Mouse (Mus musculus) left cerebral cortex, adult 2 months (tissue): ENCODE data around the gene Crtc3. TPM values are rescaled to one million over a fixed set of nuclear protein-coding genes. Genes with fewer than 3 reads are reported as not detected.
A peak's percentile ranks its signal among the peaks of the same experiment; 100 is the strongest.

Experiments used
- DNase-seq, 2 experiments: peaks; one replicate each; pipeline ENCODE4 v3.0.0; 2021 to 2022; ENCODE audit warnings: low spot score in 2 of 2, mixed read lengths in 1 of 2; ENCODE audit errors: extremely low spot score in 1 of 2
- H3K27ac ChIP-seq: fragments of 200-600 bp; 2 replicates; pipeline ENCODE4 v1.8.1; 2022
- H3K4me3 ChIP-seq: fragments of 200-600 bp; 2 replicates; pipeline ENCODE4 v1.8.1; 2022
- CTCF ChIP-seq: fragments of 200-600 bp; IDR thresholded peaks from 2 replicates; pipeline ENCODE4 v1.8.1; 2022; ENCODE audit warnings: antibody characterized with exemption, mild to moderate bottlenecking, moderate library complexity
- intact Hi-C: fragments of 180-260 bp; cut with DNase I; formaldehyde crosslinking; loops from one replicate; pipeline ENCODE4 v1.15.1; 2025
- total RNA-seq, 2 experiments: library from RNA; stranded (reverse); gene quantifications; 2 replicates each; pipeline ENCODE4 v1.2.3; 2021

The Crtc3 gene
- total RNA-seq, 2 experiments from 2014 or later: 14.9 to 16.5 TPM

- intact Hi-C loops: no loop called here
These were observed 76.4 kb downstream of the Crtc3 start for GRCm38 (mm10) chr7:80612191-80612787.

GRCm38 (mm10) chr7:80611646-80612045, 77.0 kb downstream of the Crtc3 start:
- DNase-seq: no peak
- intact Hi-C loops: no loop called here
- Histone ChIP-seq H3K27ac (no peak overlapping the region), H3K4me3 (no peak overlapping the region)
- no peak for TF ChIP-seq CTCF

More at GRCm38 (mm10) chr7:80612191-80612787, 76.4 kb downstream of the Crtc3 start:
- no peak for TF ChIP-seq CTCF
- H3K27ac ChIP-seq: no peak overlapping the region
- no peak overlapping the region for H3K4me3 ChIP-seq
- DNase-seq: no peak

- no peak for DNase-seq
- no peak overlapping the region for H3K4me3 ChIP-seq
- intact Hi-C loops: no loop called here
- no peak overlapping the region for H3K27ac ChIP-seq
- no peak for TF ChIP-seq CTCF
These were observed 81.2 kb downstream of the Crtc3 start for GRCm38 (mm10) chr7:80607503-80607902.

- H3K27ac ChIP-seq: no peak overlapping the region
- intact Hi-C loops: no loop called here
- no peak for DNase-seq
These were observed 82.2 kb downstream of the Crtc3 start for GRCm38 (mm10) chr7:80606435-80606834.

GRCm38 (mm10) chr7:80605557-80605930, 83.1 kb downstream of the Crtc3 start:
- TF ChIP-seq CTCF: no peak
- Histone ChIP-seq H3K4me3 (no peak overlapping the region), H3K27ac (no peak overlapping the region)
- no peak for DNase-seq
- intact Hi-C loops: no loop called here

More at GRCm38 (mm10) chr7:80606435-80606834, 82.2 kb downstream of the Crtc3 start:
- TF ChIP-seq CTCF: no peak; the same call in 1 of the 2 replicates
- no peak overlapping the region for H3K4me3 ChIP-seq

- no peak for DNase-seq
- intact Hi-C loops: loop anchor here (5.0 kb wide), 1 partner anchor 82 kb away; the partner anchor contains the start of gene Crtc3
- TF ChIP-seq CTCF: no peak
- Histone ChIP-seq H3K27ac (no peak overlapping the region), H3K4me3 (no peak overlapping the region)
These were observed 83.6 kb downstream of the Crtc3 start for GRCm38 (mm10) chr7:80604908-80605556.

GRCm38 (mm10) chr7:80602574-80602973, 86.1 kb downstream of the Crtc3 start:
- no peak for TF ChIP-seq CTCF
- Histone ChIP-seq H3K4me3 (no peak overlapping the region), H3K27ac (no peak overlapping the region)
- DNase-seq: peak in 1 of 2 experiments; percentile 37
- intact Hi-C loops: loop anchor here (5.0 kb wide), 1 partner anchor 85 kb away; the partner anchor contains the start of gene Crtc3

GRCm38 (mm10) chr7:80598436-80598985, 90.2 kb downstream of the Crtc3 start:
- H3K27ac ChIP-seq: no peak overlapping the region
- TF ChIP-seq CTCF: no peak
- no peak overlapping the region for H3K4me3 ChIP-seq
- DNase-seq: no peak
- intact Hi-C loops: no loop called here

GRCm38 (mm10) chr7:80597900-80598299, 90.8 kb downstream of the Crtc3 start:
- no peak for TF ChIP-seq CTCF
- H3K27ac ChIP-seq: no peak overlapping the region
- intact Hi-C loops: no loop called here

GRCm38 (mm10) chr7:80589054-80589746, 99.5 kb downstream of the Crtc3 start:
- TF ChIP-seq CTCF: no peak
- Histone ChIP-seq H3K4me3 (no peak overlapping the region), H3K27ac (no peak overlapping the region)
- intact Hi-C loops: loop anchor here (10.0 kb wide), 1 partner anchor 454 kb away; no protein-coding TSS in a partner anchor
- DNase-seq: no peak

More at GRCm38 (mm10) chr7:80597900-80598299, 90.8 kb downstream of the Crtc3 start:
- DNase-seq: no peak
- no peak overlapping the region for H3K4me3 ChIP-seq

GRCm38 (mm10) chr7:80587684-80588083, 101.0 kb downstream of the Crtc3 start:
- H3K27ac ChIP-seq: no peak overlapping the region
- no peak overlapping the region for H3K4me3 ChIP-seq
- intact Hi-C loops: loop anchor here (10.0 kb wide), 1 partner anchor 453 kb away; no protein-coding TSS in a partner anchor
- DNase-seq: no peak
- no peak for TF ChIP-seq CTCF
